Mouse (Mus musculus) cortical plate, adult 2 months (tissue): ENCODE data around the gene Chrnb2.

Source experiments
- CTCF ChIP-seq: fragments of 200-500 bp; IDR thresholded peaks from 2 replicates; pipeline ENCODE4 v1.5.1; 2011; ENCODE audit warnings: mild to moderate bottlenecking, control low read depth, low read length; ENCODE audit not compliant: insufficient read depth; ENCODE audit errors: extremely low read depth
- POLR2A ChIP-seq: fragments of 200-500 bp; IDR thresholded peaks from 2 replicates; pipeline ENCODE4 v1.6.1; 2011; ENCODE audit warnings: mild to moderate bottlenecking, low read length, control low read depth; ENCODE audit not compliant: insufficient read depth; ENCODE audit errors: extremely low read depth

- TF ChIP-seq POLR2A (no peak), CTCF (no peak)
Measured at GRCm38 (mm10) chr3:89805179-89805578, 40.7 kb upstream of the Chrnb2 start.
